Mouse (Mus musculus): ENCODE results near the gene Zfp715. TPM values are rescaled to one million over a fixed set of nuclear protein-coding genes. Genes with fewer than 3 reads are reported as not detected.

The Zfp715 gene
- polyA plus RNA-seq, 1 experiment from 2014 or later, result 17.8 TPM

DNA sequence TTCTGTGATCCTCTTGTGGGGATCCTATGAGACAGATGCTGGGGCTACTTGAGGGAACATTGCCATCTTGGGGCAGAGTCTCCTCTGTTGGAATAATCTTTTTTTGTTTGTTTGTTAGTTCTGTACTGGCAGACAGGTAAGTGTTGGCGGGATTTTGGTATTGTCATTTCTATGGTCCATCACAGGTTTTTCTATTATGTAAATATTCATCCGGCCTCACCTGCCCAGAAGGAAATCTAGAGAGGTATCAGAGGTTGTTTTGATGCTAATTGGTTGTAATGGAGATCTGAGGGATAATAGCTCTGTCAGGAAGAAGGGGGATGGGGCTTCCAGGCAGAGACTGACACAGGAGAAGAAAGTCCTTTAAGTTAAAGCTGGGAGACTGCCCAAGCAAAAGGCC is 30.9 kb upstream of the Zfp715 start:
- Histone ChIP-seq H3K9me3 (no peaks in the 10 kb centered on the region), H3K27ac (no peak overlapping the region), H3K4me2 (replicated peaks) (no peak overlapping the region), H3K27me3 (no peaks in the 10 kb centered on the region), H3K4me3 (replicated peaks) (no peak overlapping the region), H3K4me1 (replicated peaks) (no peaks in the 10 kb centered on the region), H3K36me3 (no peaks in the 10 kb centered on the region), H3K9ac (replicated peaks) (no peak overlapping the region)
- WGBS, result 64% methylated on average over 2 of the region's 2 CpGs
- no peak for ATAC-seq

DNA sequence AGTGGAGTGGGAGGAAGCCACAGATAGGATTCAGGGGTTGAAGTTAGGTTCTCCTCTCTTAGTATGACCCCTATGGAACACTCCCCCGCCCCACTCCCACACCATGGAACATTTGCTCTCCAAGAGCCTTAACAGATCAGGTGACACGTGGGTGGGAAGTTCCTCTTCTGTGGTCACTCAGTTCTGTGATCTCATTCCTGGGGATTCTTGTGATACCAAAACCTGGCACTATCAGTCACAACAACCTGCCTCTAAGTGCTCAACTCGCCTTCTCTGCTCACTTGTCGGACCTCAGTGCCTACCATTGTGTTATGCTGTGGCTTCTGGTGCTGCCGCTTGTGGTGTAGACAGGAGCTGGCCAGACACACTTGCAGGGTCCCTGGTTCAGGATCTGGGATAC is 30.1 kb upstream of the Zfp715 start:
- H3K36me3 ChIP-seq, result no peaks in the 10 kb centered on the region
- no peak overlapping the region for H3K4me3 ChIP-seq (replicated peaks)
- no peaks in the 10 kb centered on the region for H3K9me3 ChIP-seq
- 87% methylated on average over 5 of the region's 5 CpGs for WGBS
- no peaks in the 10 kb centered on the region for H3K27me3 ChIP-seq
- H3K27ac ChIP-seq, result no peak overlapping the region
- no peak for ATAC-seq
- H3K4me1 ChIP-seq (replicated peaks), result no peaks in the 10 kb centered on the region
- no peak overlapping the region for H3K9ac ChIP-seq (replicated peaks)
- H3K4me2 ChIP-seq (replicated peaks), result no peak overlapping the region

DNA sequence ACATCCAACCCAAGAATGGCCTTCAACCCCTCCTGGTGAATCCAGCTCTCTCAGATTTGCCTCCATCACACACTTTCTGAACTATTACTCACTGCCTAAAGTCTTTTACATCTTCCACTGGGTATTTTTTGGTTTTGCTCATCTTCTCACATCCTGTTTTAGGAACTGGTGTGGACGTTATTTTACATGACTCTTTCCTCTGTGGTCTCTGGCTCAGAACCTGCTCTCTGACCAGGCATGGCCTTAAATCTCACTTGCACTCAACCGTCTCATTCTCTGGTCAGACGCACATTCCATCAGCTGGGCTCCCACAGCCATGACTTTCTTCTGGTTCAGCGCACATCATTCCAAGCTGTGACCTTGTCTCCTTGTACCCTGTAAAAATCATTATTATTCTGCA is 27.7 kb upstream of the Zfp715 start:
- no peaks in the 10 kb centered on the region for H3K9me3 ChIP-seq
- H3K4me2 ChIP-seq (replicated peaks), result no peak overlapping the region
- WGBS, result 88% methylated on average over 4 of the region's 4 CpGs
- no peak for ATAC-seq
- H3K27me3 ChIP-seq, result no peaks in the 10 kb centered on the region
- H3K4me3 ChIP-seq (replicated peaks), result no peak overlapping the region
- no peak overlapping the region for H3K9ac ChIP-seq (replicated peaks)
- no peak overlapping the region for H3K27ac ChIP-seq
- H3K4me1 ChIP-seq (replicated peaks), result no peaks in the 10 kb centered on the region
- no peaks in the 10 kb centered on the region for H3K36me3 ChIP-seq

DNA sequence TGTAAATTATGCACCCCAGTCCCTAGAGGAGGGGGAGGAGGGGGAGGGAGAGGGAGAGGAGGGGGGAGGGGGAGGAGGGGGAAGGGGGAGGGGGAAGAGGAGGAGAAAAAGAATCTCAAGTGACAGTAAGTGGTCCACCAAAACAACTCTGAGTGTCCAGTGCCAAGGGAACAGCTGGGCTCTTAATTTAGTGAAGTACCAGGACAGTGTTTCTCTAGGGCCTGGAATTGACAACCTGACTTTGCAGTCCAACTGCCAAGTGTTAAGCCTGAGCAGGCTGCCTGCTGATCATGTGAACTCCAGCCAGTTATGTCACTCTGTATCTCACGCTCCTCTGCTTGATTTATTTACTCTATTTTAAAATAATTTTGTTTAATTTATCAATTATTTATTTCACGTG is 20.8 kb upstream of the Zfp715 start:
- Histone ChIP-seq H3K4me1 (replicated peaks) (no peaks in the 10 kb centered on the region), H3K36me3 (no peaks in the 10 kb centered on the region), H3K27ac (no peak overlapping the region), H3K4me3 (replicated peaks) (no peak overlapping the region), H3K4me2 (replicated peaks) (no peak overlapping the region), H3K9ac (replicated peaks) (no peak overlapping the region), H3K27me3 (no peaks in the 10 kb centered on the region), H3K9me3 (no peaks in the 10 kb centered on the region)
- WGBS, result 71% methylated on average over 2 of the region's 2 CpGs
- no peak for ATAC-seq

DNA sequence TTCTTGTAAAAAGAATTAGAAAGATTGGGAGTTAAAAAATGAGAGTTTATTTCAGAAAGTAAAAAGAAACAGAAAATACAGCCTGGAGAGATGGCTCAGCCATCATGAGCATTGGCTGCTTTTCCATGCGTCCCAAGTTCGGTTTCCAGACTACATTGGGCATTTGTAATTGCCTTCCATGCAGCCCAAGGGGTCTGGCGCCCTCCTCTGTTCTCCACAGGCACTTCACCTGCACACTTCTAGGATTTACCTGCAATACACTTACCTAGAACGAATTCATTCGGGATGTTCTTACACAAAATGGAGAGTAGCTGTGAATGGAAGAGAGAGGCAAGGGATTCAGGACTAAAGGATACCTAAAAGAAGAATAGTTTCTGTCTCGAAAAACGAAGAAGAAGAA is 20.1 kb upstream of the Zfp715 start:
- Histone ChIP-seq H3K4me2 (replicated peaks) (no peak overlapping the region), H3K4me3 (replicated peaks) (no peak overlapping the region), H3K36me3 (no peaks in the 10 kb centered on the region), H3K27ac (no peak overlapping the region), H3K27me3 (no peaks in the 10 kb centered on the region), H3K4me1 (replicated peaks) (no peaks in the 10 kb centered on the region), H3K9me3 (no peaks in the 10 kb centered on the region), H3K9ac (replicated peaks) (no peak overlapping the region)
- no peak for ATAC-seq
- WGBS, result 47% methylated on average over 5 of the region's 7 CpGs

DNA sequence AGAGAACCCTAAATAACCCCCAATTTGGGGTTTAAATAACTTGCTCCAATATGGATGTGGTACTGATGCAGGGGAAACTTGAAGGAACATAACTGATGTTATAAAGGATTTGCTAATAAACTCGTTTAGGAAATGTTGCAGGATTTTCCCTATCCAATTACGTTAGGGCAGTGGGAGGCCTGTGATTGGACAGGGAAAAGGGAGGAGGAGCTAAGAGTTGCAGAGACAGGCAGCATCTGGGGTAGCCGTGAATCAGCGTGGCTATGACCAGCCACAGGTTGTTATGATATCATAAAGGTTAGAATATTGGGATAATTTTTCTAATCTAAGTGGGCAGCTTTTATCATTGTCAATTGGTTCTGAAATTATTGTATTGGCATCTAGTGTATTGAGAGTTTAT is 15.0 kb upstream of the Zfp715 start:
- Histone ChIP-seq H3K4me1 (replicated peaks) (no peaks in the 10 kb centered on the region), H3K9ac (replicated peaks) (no peak overlapping the region), H3K27ac (no peak overlapping the region), H3K36me3 (no peaks in the 10 kb centered on the region), H3K4me3 (replicated peaks) (no peak overlapping the region), H3K9me3 (no peaks in the 10 kb centered on the region), H3K4me2 (replicated peaks) (no peak overlapping the region), H3K27me3 (no peaks in the 10 kb centered on the region)
- WGBS, result 71% methylated on average over 4 of the region's 4 CpGs
- ATAC-seq, result no peak

DNA sequence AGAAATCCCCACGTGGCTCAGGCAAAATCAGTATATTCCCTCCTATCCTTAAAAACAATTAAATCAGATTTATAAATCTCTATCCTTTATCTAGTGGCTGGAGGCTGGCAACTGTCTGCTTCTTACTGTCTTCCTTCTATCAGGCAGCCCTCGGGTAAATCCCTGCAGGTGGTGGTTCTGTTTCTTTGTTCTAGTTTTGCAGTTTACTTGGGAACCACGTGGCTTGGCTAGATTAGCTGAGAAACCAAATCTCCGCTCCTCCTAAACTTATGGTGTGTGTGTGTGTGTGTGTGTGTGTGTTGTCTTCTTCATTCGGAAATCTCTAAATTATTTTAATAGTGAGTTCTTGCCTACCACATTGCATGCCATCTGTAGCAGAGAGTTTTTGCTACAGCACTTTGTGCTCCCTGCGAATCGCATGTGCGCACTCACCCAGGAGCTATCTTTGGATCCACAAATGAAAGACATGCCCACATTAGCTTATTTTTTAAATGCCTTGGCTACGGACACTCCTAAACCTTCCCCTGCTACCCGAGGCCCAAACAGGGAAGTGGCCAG is 13.2 kb upstream of the Zfp715 start:
- no peak overlapping the region for H3K27ac ChIP-seq
- H3K4me3 ChIP-seq (replicated peaks), result no peak overlapping the region
- no peaks in the 10 kb centered on the region for H3K36me3 ChIP-seq
- H3K9ac ChIP-seq (replicated peaks), result no peak overlapping the region
- no peak for ATAC-seq
- 54% methylated on average over 10 of the region's 10 CpGs for WGBS
- H3K9me3 ChIP-seq, result no peaks in the 10 kb centered on the region
- H3K4me2 ChIP-seq (replicated peaks), result no peak overlapping the region
- no peaks in the 10 kb centered on the region for H3K27me3 ChIP-seq
- H3K4me1 ChIP-seq (replicated peaks), result no peaks in the 10 kb centered on the region

DNA sequence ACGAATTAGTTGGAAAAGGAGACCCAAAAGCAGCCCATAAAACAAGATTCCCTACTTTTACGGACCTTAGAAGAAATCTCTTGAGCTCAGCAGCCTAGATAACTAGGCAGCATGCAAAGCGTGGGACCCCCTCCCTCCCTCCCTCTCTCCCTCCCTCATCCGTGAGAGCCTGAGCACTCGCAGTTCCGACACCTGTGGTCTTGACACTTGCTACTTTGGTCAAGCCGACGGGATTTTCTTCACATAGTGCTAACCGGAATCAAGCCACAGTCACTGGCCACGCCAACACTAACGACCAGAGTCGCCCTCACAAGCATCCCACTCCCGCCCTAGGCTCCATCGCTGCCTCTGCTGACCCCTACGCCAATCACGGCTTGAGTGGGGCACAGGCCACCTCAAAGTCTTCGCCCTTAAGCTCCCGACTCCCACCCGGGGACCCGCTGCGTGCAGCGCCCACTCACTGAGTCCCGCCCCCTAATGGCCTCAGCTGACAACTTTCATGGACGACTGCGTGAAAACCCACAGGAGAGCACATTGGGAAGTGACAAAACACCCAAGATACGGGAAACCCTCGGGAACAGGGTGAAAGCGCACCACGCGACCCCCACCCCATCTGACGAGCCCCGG is 595 bp downstream of the Zfp715 start:
- peak overlapping the region; percentile 88 for H3K4me2 ChIP-seq (replicated peaks)
- peak overlapping the region; percentile 83 for H3K4me3 ChIP-seq (replicated peaks)
- H3K27me3 ChIP-seq, result no peaks in the 10 kb centered on the region
- H3K4me1 ChIP-seq (replicated peaks), result peaks cover 21% of the 10 kb centered on the region
- peak overlapping the region; percentile 87 for H3K9ac ChIP-seq (replicated peaks)
- H3K27ac ChIP-seq, result peak overlapping the region; percentile 80
- peak; percentile 78 for ATAC-seq
- no peaks in the 10 kb centered on the region for H3K9me3 ChIP-seq
- WGBS, result 3% methylated on average over 32 of the region's 32 CpGs
- H3K36me3 ChIP-seq, result peaks cover 27% of the 10 kb centered on the region

DNA sequence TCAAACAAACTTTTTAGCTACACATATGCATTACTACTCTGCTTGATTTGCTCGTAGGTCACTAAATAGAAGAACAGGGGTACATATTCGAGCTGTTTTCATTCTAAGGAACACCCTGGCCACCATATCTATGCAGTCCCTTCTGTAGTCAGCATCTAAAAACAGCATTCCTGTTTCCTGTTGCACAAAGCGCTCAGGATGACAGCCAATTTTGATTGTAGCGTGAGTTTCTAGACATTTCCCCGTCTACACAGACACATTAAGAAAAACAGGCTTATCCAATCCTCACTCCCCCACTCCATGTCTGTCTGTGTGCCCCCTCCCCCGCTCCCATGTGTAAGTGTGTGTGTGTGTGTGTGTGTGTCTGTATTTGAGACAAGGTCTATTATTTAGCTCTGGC is 1.5 kb downstream of the Zfp715 start:
- Histone ChIP-seq H3K9me3 (no peaks in the 10 kb centered on the region), H3K4me2 (replicated peaks) (peak overlapping the region; percentile 88), H3K4me3 (replicated peaks) (peak overlapping the region; percentile 83; the same call in 1 of the 2 replicates), H3K27me3 (no peaks in the 10 kb centered on the region), H3K4me1 (replicated peaks) (peaks cover 21% of the 10 kb centered on the region), H3K27ac (no peak overlapping the region), H3K36me3 (peaks cover 34% of the 10 kb centered on the region), H3K9ac (replicated peaks) (no peak overlapping the region)
- 91% methylated on average over 6 of the region's 6 CpGs for WGBS
- ATAC-seq, result no peak

DNA sequence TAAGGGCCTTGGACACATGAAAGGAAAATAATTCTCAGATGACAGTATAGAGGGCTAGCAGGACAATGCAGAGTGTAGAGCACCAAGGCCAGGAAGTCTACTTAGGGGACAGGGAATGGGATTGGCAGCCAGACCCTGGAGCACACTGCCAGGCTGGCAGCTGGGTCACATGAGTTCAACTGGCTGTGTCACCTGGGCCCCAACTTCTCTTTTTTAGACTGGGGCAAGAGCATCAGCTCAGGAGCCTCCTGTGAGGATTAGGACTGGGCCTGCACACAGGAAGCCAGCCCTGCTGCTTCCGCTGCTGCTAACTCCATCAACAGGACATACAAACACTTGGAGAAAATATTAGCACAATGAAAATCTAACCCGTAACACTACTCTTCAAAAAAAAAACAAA is 4.0 kb downstream of the Zfp715 start:
- peaks cover 48% of the 10 kb centered on the region for H3K36me3 ChIP-seq
- no peak for ATAC-seq
- 94% methylated on average over 2 of the region's 2 CpGs for WGBS

DNA sequence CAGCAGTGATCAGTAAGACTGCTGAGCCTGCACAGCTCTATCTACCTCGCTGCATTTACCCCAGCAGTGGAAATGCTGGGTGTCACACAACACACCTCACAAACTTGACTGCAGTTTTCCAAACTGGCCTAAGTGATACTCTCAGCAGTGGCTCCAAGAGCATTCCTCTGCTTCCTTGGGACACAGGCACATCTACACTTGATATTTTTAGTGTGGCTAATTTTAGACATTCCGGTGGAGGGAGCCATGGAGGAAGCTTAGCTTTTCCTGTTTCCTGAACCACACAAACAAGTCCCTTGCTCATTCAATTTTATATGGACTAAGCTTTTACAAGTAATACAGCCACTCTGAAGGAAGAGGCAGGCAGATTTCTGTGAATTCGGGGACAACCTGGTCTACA is 7.9 kb downstream of the Zfp715 start:
- 92% methylated on average over 3 of the region's 3 CpGs for WGBS
- Histone ChIP-seq H3K27ac (no peak overlapping the region), H3K36me3 (peaks cover 71% of the 10 kb centered on the region)

More for the DNA sequence above, 4.0 kb downstream of the Zfp715 start:
- Histone ChIP-seq H3K4me1 (replicated peaks) (peaks cover 21% of the 10 kb centered on the region), H3K27me3 (no peaks in the 10 kb centered on the region), H3K4me3 (replicated peaks) (no peak overlapping the region), H3K27ac (no peak overlapping the region), H3K4me2 (replicated peaks) (no peak overlapping the region), H3K9me3 (no peaks in the 10 kb centered on the region), H3K9ac (replicated peaks) (no peak overlapping the region)

DNA sequence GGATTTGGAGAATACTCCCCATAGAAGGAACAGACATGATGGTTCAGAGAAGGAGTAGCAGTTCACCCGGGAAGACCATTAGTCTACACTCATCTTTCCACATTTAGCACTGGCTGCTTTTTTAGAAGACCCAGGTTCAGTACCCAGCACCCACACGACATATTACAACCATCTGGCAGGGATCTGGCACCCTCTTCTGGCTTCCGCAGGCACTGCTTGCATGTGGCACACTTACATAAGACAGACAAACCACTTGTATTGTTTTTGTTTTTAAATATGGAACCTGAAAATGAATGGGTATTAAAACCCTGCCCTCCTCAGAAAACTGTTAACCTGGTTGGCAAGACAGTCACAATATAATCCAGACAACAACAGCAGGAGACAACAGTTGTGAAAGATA is 21.6 kb downstream of the Zfp715 start:
- WGBS, result 91% methylated on average over 3 of the region's 3 CpGs
- ATAC-seq, result no peak

More for the DNA sequence above, 7.9 kb downstream of the Zfp715 start:
- H3K4me2 ChIP-seq (replicated peaks), result no peak overlapping the region
- ATAC-seq, result no peak
- H3K27me3 ChIP-seq, result no peaks in the 10 kb centered on the region
- H3K9me3 ChIP-seq, result no peaks in the 10 kb centered on the region
- H3K9ac ChIP-seq (replicated peaks), result no peak overlapping the region
- H3K4me3 ChIP-seq (replicated peaks), result no peak overlapping the region
- H3K4me1 ChIP-seq (replicated peaks), result no peaks in the 10 kb centered on the region

More for the DNA sequence above, 21.6 kb downstream of the Zfp715 start:
- Histone ChIP-seq H3K27ac (no peak overlapping the region), H3K9me3 (no peaks in the 10 kb centered on the region), H3K4me3 (replicated peaks) (no peak overlapping the region), H3K4me1 (replicated peaks) (no peaks in the 10 kb centered on the region), H3K9ac (replicated peaks) (no peak overlapping the region), H3K4me2 (replicated peaks) (no peak overlapping the region), H3K27me3 (no peaks in the 10 kb centered on the region), H3K36me3 (peaks cover 15% of the 10 kb centered on the region)

Data from midbrain, embryonic 13.5 days (tissue).